Mouse (Mus musculus): ENCODE results near the gene Elp6. TPM values are rescaled to one million over a fixed set of nuclear protein-coding genes. Genes with fewer than 3 reads are reported as not detected.

Elp6 gene
- polyA plus RNA-seq, 1 experiment from 2014 or later, result 31.5 TPM

- H3K36me3 ChIP-seq, result no peaks in the 10 kb centered on the region
- no peaks in the 10 kb centered on the region for H3K27me3 ChIP-seq
- H3K27ac ChIP-seq, result no peak overlapping the region
- H3K4me1 ChIP-seq, result no peaks in the 10 kb centered on the region
- H3K4me3 ChIP-seq, result no peak overlapping the region
- H3K9me3 ChIP-seq (replicated peaks), result no peaks in the 10 kb centered on the region
- whole genome bisulfite sequencing, result 66% methylated on average over 6 of the region's 6 CpGs
- no peak for ATAC-seq (ENCODE audit: low FRiP score)
- H3K4me2 ChIP-seq (replicated peaks), result no peak overlapping the region
- no peak overlapping the region for H3K9ac ChIP-seq
Observed at GRCm38 (mm10) chr9:110343805-110344204, 38.8 kb downstream of the Elp6 start.

GRCm38 (mm10) chr9:110345057-110345739 is 40.2 kb downstream of the Elp6 start:
- WGBS, result 72% methylated on average over 7 of the region's 7 CpGs
- H3K9me3 ChIP-seq (replicated peaks), result no peaks in the 10 kb centered on the region
- no peak overlapping the region for H3K4me3 ChIP-seq
- no peaks in the 10 kb centered on the region for H3K4me1 ChIP-seq
- H3K36me3 ChIP-seq, result no peaks in the 10 kb centered on the region
- H3K27me3 ChIP-seq, result no peaks in the 10 kb centered on the region
- ATAC-seq (ENCODE audit: low FRiP score), result no peak
- no peak overlapping the region for H3K4me2 ChIP-seq (replicated peaks)
- no peak overlapping the region for H3K9ac ChIP-seq
- H3K27ac ChIP-seq, result no peak overlapping the region

DNA sequence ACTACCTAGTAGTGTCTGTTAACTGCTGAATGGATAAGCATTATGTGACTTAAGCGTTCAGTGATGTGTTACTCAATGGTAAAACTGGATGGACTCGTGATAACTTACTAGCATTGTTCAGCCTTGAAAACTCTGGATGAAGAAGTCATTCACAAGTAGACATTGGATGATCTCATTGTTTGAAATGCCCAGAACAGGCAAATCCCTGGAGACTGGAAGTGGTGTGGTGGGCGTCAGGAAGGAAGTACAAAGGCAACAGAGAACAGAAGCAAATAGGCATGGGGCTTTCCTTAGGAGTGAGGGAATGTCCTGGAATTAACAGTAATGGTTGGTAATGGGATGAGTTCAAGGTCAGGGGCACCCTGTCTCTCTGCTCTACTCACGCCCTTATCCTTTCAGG is 43.9 kb downstream of the Elp6 start:
- H3K36me3 ChIP-seq, result no peaks in the 10 kb centered on the region
- H3K9ac ChIP-seq, result no peak overlapping the region
- H3K9me3 ChIP-seq (replicated peaks), result no peaks in the 10 kb centered on the region
- no peak overlapping the region for H3K27ac ChIP-seq
- 77% methylated on average over 4 of the region's 4 CpGs for WGBS
- no peaks in the 10 kb centered on the region for H3K27me3 ChIP-seq
- H3K4me1 ChIP-seq, result no peaks in the 10 kb centered on the region
- no peak for ATAC-seq (ENCODE audit: low FRiP score)
- no peak overlapping the region for H3K4me3 ChIP-seq
- H3K4me2 ChIP-seq (replicated peaks), result no peak overlapping the region

GRCm38 (mm10) chr9:110350188-110350587 is 45.2 kb downstream of the Elp6 start:
- Histone ChIP-seq H3K9ac (no peak overlapping the region), H3K36me3 (0 out of 2 replicates have a peak, but pooled peaks cover 6% of the 10 kb centered on the region), H3K27ac (no peak overlapping the region), H3K4me3 (no peak overlapping the region), H3K4me2 (replicated peaks) (no peak overlapping the region), H3K27me3 (no peaks in the 10 kb centered on the region), H3K9me3 (replicated peaks) (no peaks in the 10 kb centered on the region), H3K4me1 (no peaks in the 10 kb centered on the region)
- ATAC-seq (ENCODE audit: low FRiP score), result no peak
- WGBS, result 84% methylated on average over 5 of the region's 5 CpGs

DNA sequence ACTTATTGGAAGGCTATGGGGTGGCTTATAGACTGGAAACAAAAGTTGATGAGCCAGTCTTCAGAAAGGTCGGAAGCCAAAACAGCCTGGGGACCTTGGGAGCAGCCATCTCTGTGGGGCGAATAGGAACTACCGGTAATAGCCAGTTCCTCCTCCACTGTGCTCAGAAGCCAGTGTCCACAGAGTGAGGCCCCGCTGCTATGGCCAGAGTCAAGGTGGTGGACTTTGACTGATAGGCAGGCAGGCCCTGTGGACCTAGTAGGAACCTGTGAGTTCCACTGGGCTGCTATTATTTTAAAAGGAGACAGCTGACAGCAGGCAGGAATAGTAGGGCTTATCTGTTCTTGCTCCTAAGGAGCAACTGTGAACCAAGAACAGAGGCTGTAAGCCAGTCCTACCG is 45.6 kb downstream of the Elp6 start:
- H3K4me2 ChIP-seq (replicated peaks), result no peak overlapping the region
- no peaks in the 10 kb centered on the region for H3K27me3 ChIP-seq
- no peak overlapping the region for H3K4me3 ChIP-seq
- no peak overlapping the region for H3K27ac ChIP-seq
- no peak overlapping the region for H3K9ac ChIP-seq
- ATAC-seq (ENCODE audit: low FRiP score), result no peak
- no peaks in the 10 kb centered on the region for H3K9me3 ChIP-seq (replicated peaks)
- 81% methylated on average over 5 of the region's 5 CpGs for WGBS
- H3K4me1 ChIP-seq, result no peaks in the 10 kb centered on the region
- H3K36me3 ChIP-seq, result peaks cover 9% of the 10 kb centered on the region; the same call in 1 of the 2 replicates

GRCm38 (mm10) chr9:110351350-110351749 is 46.4 kb downstream of the Elp6 start:
- Histone ChIP-seq H3K27ac (no peak overlapping the region), H3K36me3 (peaks cover 11% of the 10 kb centered on the region; the same call in 1 of the 2 replicates), H3K4me1 (no peaks in the 10 kb centered on the region), H3K9me3 (replicated peaks) (no peaks in the 10 kb centered on the region), H3K4me2 (replicated peaks) (no peak overlapping the region), H3K9ac (no peak overlapping the region), H3K27me3 (no peaks in the 10 kb centered on the region), H3K4me3 (no peak overlapping the region)
- WGBS, result 93% methylated on average over 2 of the region's 2 CpGs
- ATAC-seq (ENCODE audit: low FRiP score), result no peak

DNA sequence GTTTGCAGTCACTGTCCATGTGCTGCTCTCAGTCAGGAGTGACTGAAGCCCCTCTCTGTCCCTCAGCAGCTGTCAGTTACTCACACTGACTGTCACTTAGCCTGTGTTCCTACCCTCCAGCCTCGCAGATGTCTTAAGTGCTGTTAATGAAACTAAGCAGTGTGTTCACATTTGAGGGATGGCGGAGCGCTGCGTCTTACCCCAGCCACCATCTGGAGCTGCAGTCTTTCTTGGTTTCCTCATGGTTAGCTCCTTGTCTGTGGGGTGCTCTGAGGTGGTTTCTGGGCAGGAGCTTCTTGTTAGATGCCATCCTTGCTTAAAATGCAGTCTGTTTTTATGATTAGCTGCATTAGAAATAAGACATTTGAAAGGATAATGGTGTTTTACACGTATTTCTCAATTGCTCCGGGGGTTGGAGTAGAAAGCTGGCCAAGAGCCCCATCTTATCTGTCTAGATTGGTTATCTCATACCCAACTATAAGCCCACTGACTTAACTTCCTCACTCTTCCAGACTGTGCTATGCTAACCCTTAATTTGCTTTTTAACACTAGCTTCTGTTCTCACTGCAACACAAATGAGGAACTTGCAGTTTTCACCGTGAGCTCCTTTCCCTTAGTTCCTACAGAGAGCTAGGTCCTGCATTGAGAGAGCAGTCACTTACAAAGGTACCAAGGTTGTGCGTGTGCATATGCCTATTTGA is 47.1 kb downstream of the Elp6 start:
- ATAC-seq (ENCODE audit: low FRiP score), result no peak
- H3K4me2 ChIP-seq (replicated peaks), result no peak overlapping the region
- H3K4me1 ChIP-seq, result no peaks in the 10 kb centered on the region
- H3K27ac ChIP-seq, result no peak overlapping the region
- WGBS, result 94% methylated on average over 8 of the region's 8 CpGs
- H3K27me3 ChIP-seq, result no peaks in the 10 kb centered on the region
- H3K9me3 ChIP-seq (replicated peaks), result no peaks in the 10 kb centered on the region
- H3K36me3 ChIP-seq, result peaks cover 11% of the 10 kb centered on the region; the same call in 1 of the 2 replicates
- no peak overlapping the region for H3K4me3 ChIP-seq
- H3K9ac ChIP-seq, result no peak overlapping the region

GRCm38 (mm10) chr9:110358341-110358740 is 53.4 kb downstream of the Elp6 start:
- ATAC-seq (ENCODE audit: low FRiP score), result no peak
- no peaks in the 10 kb centered on the region for H3K4me1 ChIP-seq
- H3K27me3 ChIP-seq, result no peaks in the 10 kb centered on the region
- 92% methylated on average over 2 of the region's 2 CpGs for WGBS
- no peak overlapping the region for H3K4me3 ChIP-seq
- no peak overlapping the region for H3K4me2 ChIP-seq (replicated peaks)
- H3K27ac ChIP-seq, result no peak overlapping the region
- H3K9ac ChIP-seq, result no peak overlapping the region
- H3K9me3 ChIP-seq (replicated peaks), result no peaks in the 10 kb centered on the region
- peaks cover 23% of the 10 kb centered on the region for H3K36me3 ChIP-seq

- Histone ChIP-seq H3K27ac (no peak overlapping the region), H3K9ac (no peak overlapping the region), H3K4me2 (replicated peaks) (no peak overlapping the region), H3K36me3 (peaks cover 28% of the 10 kb centered on the region), H3K9me3 (replicated peaks) (no peaks in the 10 kb centered on the region), H3K4me1 (no peaks in the 10 kb centered on the region), H3K4me3 (no peak overlapping the region), H3K27me3 (no peaks in the 10 kb centered on the region)
- no peak for ATAC-seq (ENCODE audit: low FRiP score)
- 81% methylated on average over 12 of the region's 12 CpGs for WGBS
Observed at GRCm38 (mm10) chr9:110361299-110361698, 56.3 kb downstream of the Elp6 start.

GRCm38 (mm10) chr9:110362337-110362736 is 57.4 kb downstream of the Elp6 start:
- Histone ChIP-seq H3K27ac (no peak overlapping the region), H3K4me1 (no peaks in the 10 kb centered on the region), H3K9ac (no peak overlapping the region), H3K27me3 (no peaks in the 10 kb centered on the region), H3K9me3 (replicated peaks) (no peaks in the 10 kb centered on the region), H3K4me3 (no peak overlapping the region), H3K36me3 (peaks cover 28% of the 10 kb centered on the region), H3K4me2 (replicated peaks) (no peak overlapping the region)
- WGBS, result 88% methylated on average over 10 of the region's 10 CpGs
- ATAC-seq (ENCODE audit: low FRiP score), result no peak

GRCm38 (mm10) chr9:110366746-110367145 is 61.8 kb downstream of the Elp6 start:
- Histone ChIP-seq H3K4me3 (no peak overlapping the region), H3K27me3 (no peaks in the 10 kb centered on the region), H3K4me2 (replicated peaks) (no peak overlapping the region), H3K27ac (no peak overlapping the region), H3K4me1 (no peaks in the 10 kb centered on the region), H3K9me3 (replicated peaks) (no peaks in the 10 kb centered on the region), H3K36me3 (peaks cover 44% of the 10 kb centered on the region), H3K9ac (no peak overlapping the region)
- ATAC-seq (ENCODE audit: low FRiP score), result no peak
- WGBS, result 84% methylated on average over 5 of the region's 5 CpGs

DNA sequence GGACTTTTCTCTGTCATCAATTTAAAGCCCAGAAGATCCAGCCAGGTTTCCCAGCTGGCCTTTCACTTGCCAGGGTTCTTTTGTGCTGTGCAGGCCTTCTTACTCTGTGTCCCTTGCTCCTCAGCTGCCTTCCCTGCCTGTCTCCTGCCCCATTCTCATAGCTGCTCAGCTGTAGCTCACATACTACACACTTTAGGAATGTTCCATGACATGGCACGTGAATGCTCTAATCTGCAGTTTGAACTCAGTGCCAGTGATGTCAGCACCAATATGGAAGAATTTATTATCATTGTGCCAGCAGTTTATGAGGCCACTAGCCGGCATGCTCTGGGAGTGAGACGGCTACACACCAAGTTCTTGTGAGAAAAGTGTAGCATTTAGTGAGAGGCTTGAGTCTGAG is 64.9 kb downstream of the Elp6 start:
- no peaks in the 10 kb centered on the region for H3K4me1 ChIP-seq
- H3K9me3 ChIP-seq (replicated peaks), result no peaks in the 10 kb centered on the region
- H3K27ac ChIP-seq, result no peak overlapping the region
- H3K9ac ChIP-seq, result no peak overlapping the region
- no peak for ATAC-seq (ENCODE audit: low FRiP score)
- no peak overlapping the region for H3K4me2 ChIP-seq (replicated peaks)
- WGBS, result 93% methylated on average over 3 of the region's 3 CpGs
- H3K4me3 ChIP-seq, result no peak overlapping the region
- H3K36me3 ChIP-seq, result peaks cover 52% of the 10 kb centered on the region
- no peaks in the 10 kb centered on the region for H3K27me3 ChIP-seq
